Mouse (Mus musculus) neural tube, embryonic 11.5 days (tissue): ENCODE measurements around the gene Slc35c1. TPM values are rescaled to one million over a fixed set of nuclear protein-coding genes. Genes with fewer than 3 reads are reported as not detected.

ENCODE experiments used
- ATAC-seq: fragments of 200-750 bp; cut with Nextera tagmentation; 2 replicates; pipeline ENCODE4 v1.8.0; 2017; ENCODE audit warnings: moderate number of reproducible peaks, mild to moderate bottlenecking, moderate TSS enrichment, moderate library complexity; ENCODE audit not compliant: insufficient read depth, low FRiP score, low TSS enrichment
- DNase-seq: peaks from one replicate; pipeline ENCODE4 v3.0.0-alpha.2; 2015; ENCODE audit warnings: low spot score
- H3K27ac ChIP-seq: fragments of 300-500 bp; sonication (generic); 2 replicates; pipeline ENCODE4 v1.5.1; 2014; ENCODE audit warnings: low read depth, mild to moderate bottlenecking, low read length
- H3K27me3 ChIP-seq: fragments of 300-500 bp; sonication (generic); 2 replicates; pipeline ENCODE4 v1.6.1; 2014; ENCODE audit warnings: mild to moderate bottlenecking, low read length, mixed read lengths; ENCODE audit not compliant: control insufficient read depth, insufficient read depth
- H3K36me3 ChIP-seq: fragments of 300-500 bp; sonication (generic); 2 replicates; pipeline ENCODE4 v1.6.1; 2014; ENCODE audit warnings: mild to moderate bottlenecking, low read length, moderate library complexity, mixed read lengths; ENCODE audit not compliant: control insufficient read depth, insufficient read depth
- H3K4me1 ChIP-seq: fragments of 300-500 bp; sonication (generic); 2 replicates; pipeline ENCODE4 v1.6.1; 2014; ENCODE audit warnings: low read length, mixed read lengths; ENCODE audit not compliant: control insufficient read depth, insufficient read depth
- H3K4me2 ChIP-seq: fragments of 300-500 bp; sonication (generic); 2 replicates; pipeline ENCODE4 v1.6.1; 2014; ENCODE audit warnings: low read depth, mild to moderate bottlenecking, moderate library complexity
- H3K4me3 ChIP-seq: fragments of 300-500 bp; sonication (generic); 2 replicates; pipeline ENCODE4 v1.5.1; 2014; ENCODE audit warnings: low read depth, low read length
- H3K9ac ChIP-seq: fragments of 300-500 bp; sonication (generic); 2 replicates; pipeline ENCODE4 v1.6.1; 2014; ENCODE audit warnings: mild to moderate bottlenecking, low read length
- H3K9me3 ChIP-seq: fragments of 300-500 bp; sonication (generic); 2 replicates; pipeline ENCODE4 v1.6.1; 2016; ENCODE audit warnings: low read length; ENCODE audit not compliant: control insufficient read depth
- WGBS: fragments of 180-500 bp; shearing (Covaris S2); extraction: QIAGEN DNeasy Blood & Tissue Kit; methylation state at CpG from one replicate; pipeline ENCODE4 v1.1.7; 2014; 5-methylcytosine and 5-hydroxymethylcytosine counted together
- polyA plus RNA-seq: library from polyadenylated mRNA; unstranded; fragments of >200 nt; fragmentation: Nextera tagmentation; extraction: Ambion mirVana; gene quantifications from 2 replicates; pipeline ENCODE4 v1.2.1, GENCODE M21; 2014

Slc35c1 gene
- polyA plus RNA-seq, 1 experiment from 2014 or later: 12.7 TPM

GRCm38 (mm10) chr2:92411705-92412104 lies 48.6 kb downstream of the Slc35c1 start:
- no peak for ATAC-seq
- no peak overlapping the region for H3K4me2 ChIP-seq
- DNase-seq: no peak
- no peak overlapping the region for H3K27ac ChIP-seq
- no peak overlapping the region for H3K4me3 ChIP-seq
- no peaks in the 10 kb centered on the region for H3K27me3 ChIP-seq
- H3K9me3 ChIP-seq: no peaks in the 10 kb centered on the region
- WGBS: 93% methylated on average over 10 of the region's 10 CpGs
- H3K4me1 ChIP-seq: no peaks in the 10 kb centered on the region
- peaks cover 35% of the 10 kb centered on the region for H3K36me3 ChIP-seq
- H3K9ac ChIP-seq: no peak overlapping the region

GRCm38 (mm10) chr2:92408309-92409045 lies 51.9 kb downstream of the Slc35c1 start:
- no peaks in the 10 kb centered on the region for H3K9me3 ChIP-seq
- no peak overlapping the region for H3K4me3 ChIP-seq
- H3K27ac ChIP-seq: no peak overlapping the region
- peaks cover 24% of the 10 kb centered on the region for H3K36me3 ChIP-seq
- H3K4me2 ChIP-seq: no peak overlapping the region
- ATAC-seq (no peak), DNase-seq (no peak)
- H3K9ac ChIP-seq: no peak overlapping the region
- H3K27me3 ChIP-seq: no peaks in the 10 kb centered on the region
- WGBS: 91% methylated on average over 18 of the region's 18 CpGs
- H3K4me1 ChIP-seq: no peaks in the 10 kb centered on the region

GRCm38 (mm10) chr2:92405687-92406086 lies 54.7 kb downstream of the Slc35c1 start:
- no peak overlapping the region for H3K4me2 ChIP-seq
- H3K27ac ChIP-seq: no peak overlapping the region
- DNase-seq: no peak

GRCm38 (mm10) chr2:92404737-92405136 lies 55.6 kb downstream of the Slc35c1 start:
- Histone ChIP-seq H3K4me3 (no peak overlapping the region), H3K4me2 (no peak overlapping the region), H3K9me3 (no peaks in the 10 kb centered on the region), H3K27me3 (no peaks in the 10 kb centered on the region), H3K9ac (no peak overlapping the region), H3K36me3 (peaks cover 12% of the 10 kb centered on the region), H3K27ac (no peak overlapping the region), H3K4me1 (peaks cover 4% of the 10 kb centered on the region; the same call in 1 of the 2 replicates)
- DNase-seq (no peak), ATAC-seq (no peak)
- 81% methylated on average over 6 of the region's 6 CpGs for WGBS

More at GRCm38 (mm10) chr2:92405687-92406086, 54.7 kb downstream of the Slc35c1 start:
- Histone ChIP-seq H3K36me3 (peaks cover 15% of the 10 kb centered on the region), H3K4me3 (no peak overlapping the region), H3K9ac (no peak overlapping the region), H3K27me3 (no peaks in the 10 kb centered on the region), H3K4me1 (peaks cover 4% of the 10 kb centered on the region; the same call in 1 of the 2 replicates), H3K9me3 (no peaks in the 10 kb centered on the region)
- 84% methylated on average over 7 of the region's 7 CpGs for WGBS
- ATAC-seq: no peak

- no peaks in the 10 kb centered on the region for H3K27me3 ChIP-seq
- H3K27ac ChIP-seq: no peak overlapping the region
- H3K9me3 ChIP-seq: no peaks in the 10 kb centered on the region
- H3K4me3 ChIP-seq: no peak overlapping the region
- WGBS: 94% methylated on average over 5 of the region's 5 CpGs
- no peak for DNase-seq
- no peak for ATAC-seq
- no peak overlapping the region for H3K9ac ChIP-seq
- H3K4me1 ChIP-seq: peaks cover 7% of the 10 kb centered on the region; the same call in 1 of the 2 replicates
- H3K36me3 ChIP-seq: peaks cover 5% of the 10 kb centered on the region
- H3K4me2 ChIP-seq: no peak overlapping the region
Observed at GRCm38 (mm10) chr2:92403776-92404319, 56.5 kb downstream of the Slc35c1 start.

Other genes starting within 250 kb of the Slc35c1 start
- 21.5 and 22.4 TPM in 2 replicates for gene Pex16, start 85.9 kb downstream of the Slc35c1 start, polyA plus RNA-seq
- 3.0 and 4.9 TPM in 2 replicates for gene Large2, start 85.7 kb downstream of the Slc35c1 start, polyA plus RNA-seq
- gene 1700029I15Rik, start 78.0 kb downstream of the Slc35c1 start, polyA plus RNA-seq: 1.0 and 3.1 TPM in 2 replicates
- gene Mapk8ip1, start 59.3 kb downstream of the Slc35c1 start, polyA plus RNA-seq: 39.1 and 44.2 TPM in 2 replicates
- 21.4 and 22.3 TPM in 2 replicates for gene Cry2, start 26.5 kb downstream of the Slc35c1 start, polyA plus RNA-seq
- 5.5 TPM in 2 replicates for gene Chst1, start 139.2 kb upstream of the Slc35c1 start, polyA plus RNA-seq